Mouse (Mus musculus) embryonic facial prominence, embryonic 10.5 days (tissue): Measurements from ENCODE around the gene Edn1. TPM values are rescaled to one million over a fixed set of nuclear protein-coding genes. Genes with fewer than 3 reads are reported as not detected.

Experiments
- DNase-seq: peaks from one replicate; pipeline ENCODE4 v3.0.0-alpha.2; 2017; ENCODE audit warnings: low spot score
- H3K27ac ChIP-seq: fragments of 300-500 bp; sonication (generic); replicated peaks from 2 replicates; pipeline ENCODE4 v1.5.1; 2016; ENCODE audit warnings: mild to moderate bottlenecking
- H3K27me3 ChIP-seq: fragments of 300-500 bp; sonication (generic); replicated peaks from 2 replicates; pipeline ENCODE4 v1.6.1; 2016; ENCODE audit warnings: low read depth, mild to moderate bottlenecking; ENCODE audit not compliant: poor library complexity, severe bottlenecking
- H3K36me3 ChIP-seq: fragments of 300-500 bp; sonication (generic); replicated peaks from 2 replicates; pipeline ENCODE4 v1.6.1; 2016; ENCODE audit warnings: mild to moderate bottlenecking, moderate library complexity
- H3K4me1 ChIP-seq: fragments of 300-500 bp; sonication (generic); 2 replicates; pipeline ENCODE4 v1.6.1; 2016
- H3K4me3 ChIP-seq: fragments of 300-500 bp; sonication (generic); 2 replicates; pipeline ENCODE4 v1.5.1; 2016; ENCODE audit warnings: mild to moderate bottlenecking, moderate library complexity
- H3K9me3 ChIP-seq: fragments of 300-500 bp; sonication (generic); 2 replicates; pipeline ENCODE4 v1.6.1; 2016; ENCODE audit warnings: mild to moderate bottlenecking
- WGBS: fragments of 180-500 bp; shearing (Covaris S2); methylation state at CpG from one replicate; pipeline ENCODE4 v1.1.7; 2016; 5-methylcytosine and 5-hydroxymethylcytosine counted together
- polyA plus RNA-seq: library from polyadenylated mRNA; unstranded; fragments of >200 nt; fragmentation: Nextera tagmentation; extraction: Ambion mirVana; gene quantifications from 2 replicates; pipeline ENCODE4 v1.2.1, GENCODE M21; 2016

Gene Edn1
- polyA plus RNA-seq, 1 experiment from 2014 or later: 1.9 TPM

GRCm38 (mm10) chr13:42334981-42335380, 33.7 kb downstream of the Edn1 start:
- no peaks in the 10 kb centered on the region for H3K4me1 ChIP-seq
- WGBS: 84% methylated on average over 3 of the region's 3 CpGs
- H3K4me3 ChIP-seq: no peak overlapping the region
- H3K36me3 ChIP-seq: no peaks in the 10 kb centered on the region
- DNase-seq: no peak
- no peaks in the 10 kb centered on the region for H3K9me3 ChIP-seq
- no peak overlapping the region for H3K27ac ChIP-seq
- no peaks in the 10 kb centered on the region for H3K27me3 ChIP-seq

- DNase-seq: no peak
- Histone ChIP-seq H3K27me3 (no peaks in the 10 kb centered on the region), H3K27ac (no peak overlapping the region), H3K4me1 (no peaks in the 10 kb centered on the region), H3K36me3 (no peaks in the 10 kb centered on the region), H3K9me3 (no peaks in the 10 kb centered on the region), H3K4me3 (no peak overlapping the region)
- whole genome bisulfite sequencing: 59% methylated on average over 4 of the region's 4 CpGs
Measured at GRCm38 (mm10) chr13:42336414-42336813, 35.1 kb downstream of the Edn1 start.

DNA sequence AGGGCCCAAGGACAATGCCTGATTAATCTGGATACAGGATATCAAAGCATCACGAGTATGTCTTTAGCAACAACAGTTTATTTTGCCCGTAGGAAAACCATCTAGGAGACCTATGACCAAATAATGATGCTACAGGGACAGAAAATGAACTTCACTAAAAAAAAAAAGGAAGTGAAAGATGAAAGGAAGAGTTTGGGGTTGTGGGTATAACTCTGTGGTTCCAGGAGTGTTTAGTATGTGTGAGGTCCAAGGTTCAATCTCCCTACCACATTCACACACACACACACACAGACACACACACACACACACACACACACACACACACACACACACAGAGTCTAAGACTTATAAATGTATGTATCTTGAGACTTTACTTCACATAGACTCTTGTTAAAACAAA, 35.8 kb downstream of the Edn1 start:
- Histone ChIP-seq H3K4me1 (no peaks in the 10 kb centered on the region), H3K27me3 (no peaks in the 10 kb centered on the region), H3K9me3 (no peaks in the 10 kb centered on the region), H3K4me3 (no peak overlapping the region), H3K27ac (no peak overlapping the region), H3K36me3 (no peaks in the 10 kb centered on the region)
- WGBS: 85% methylated on average over 2 of the region's 2 CpGs
- no peak for DNase-seq

DNA sequence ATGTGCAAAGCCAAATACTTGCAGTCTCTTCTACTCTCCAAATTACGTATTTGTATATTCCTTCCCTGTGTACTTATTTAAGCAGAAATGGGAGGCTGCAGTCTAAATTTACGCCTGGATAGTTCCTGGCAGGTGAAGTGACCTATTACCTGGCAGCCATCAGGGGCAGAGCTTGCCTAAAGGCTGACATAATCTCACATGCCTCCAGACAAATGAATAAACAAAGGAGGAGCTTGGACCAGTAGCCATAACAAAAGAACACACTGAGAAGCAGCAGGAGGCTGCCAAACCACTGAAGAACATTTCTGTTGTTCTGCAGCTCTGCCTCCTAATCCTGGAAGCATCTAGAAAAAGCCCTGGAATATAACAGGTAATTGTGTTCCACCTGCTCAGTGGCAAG, 38.2 kb downstream of the Edn1 start:
- no peaks in the 10 kb centered on the region for H3K27me3 ChIP-seq
- WGBS: 76% methylated on average over 2 of the region's 2 CpGs
- no peak overlapping the region for H3K27ac ChIP-seq
- H3K36me3 ChIP-seq: no peaks in the 10 kb centered on the region
- no peak for DNase-seq
- no peaks in the 10 kb centered on the region for H3K4me1 ChIP-seq
- H3K4me3 ChIP-seq: no peak overlapping the region
- H3K9me3 ChIP-seq: no peaks in the 10 kb centered on the region

DNA sequence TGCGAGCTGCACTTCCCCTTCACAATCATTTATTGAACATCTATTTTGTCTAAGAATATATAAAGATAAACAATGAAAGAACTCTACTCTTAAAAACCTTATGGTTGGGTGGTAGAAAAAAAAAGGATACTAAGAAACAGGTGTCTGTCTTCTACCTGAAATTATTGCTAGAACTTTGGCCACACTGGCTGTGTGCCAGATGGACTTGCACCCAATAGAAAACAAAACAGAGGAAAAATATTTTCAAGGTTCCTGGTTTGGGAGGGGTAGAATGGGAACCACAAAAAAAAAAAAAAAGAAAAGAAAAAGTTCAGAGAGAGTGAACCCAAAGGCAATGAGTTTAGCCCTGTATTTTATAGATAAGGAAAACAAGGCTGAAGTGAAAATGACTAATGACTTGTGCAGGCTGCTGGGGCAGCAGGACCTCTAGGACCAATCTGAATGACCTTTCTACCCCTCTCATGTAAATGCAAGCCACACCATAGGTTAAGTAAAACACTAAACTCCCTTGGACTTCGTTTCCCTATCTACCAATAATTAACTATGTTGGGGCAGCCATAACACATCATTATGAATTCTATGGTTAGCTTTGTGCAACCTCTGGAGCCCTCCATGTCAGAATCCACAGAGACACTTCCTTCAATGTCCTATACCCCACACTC, 40.7 kb downstream of the Edn1 start:
- no peak overlapping the region for H3K4me3 ChIP-seq
- H3K27me3 ChIP-seq: no peaks in the 10 kb centered on the region
- H3K9me3 ChIP-seq: no peaks in the 10 kb centered on the region
- no peaks in the 10 kb centered on the region for H3K4me1 ChIP-seq
- 82% methylated on average over 2 of the region's 2 CpGs for WGBS
- H3K36me3 ChIP-seq: no peaks in the 10 kb centered on the region
- no peak for DNase-seq
- no peak overlapping the region for H3K27ac ChIP-seq

GRCm38 (mm10) chr13:42345439-42345838, 44.2 kb downstream of the Edn1 start:
- Histone ChIP-seq H3K36me3 (no peaks in the 10 kb centered on the region), H3K4me3 (no peak overlapping the region), H3K27ac (no peak overlapping the region), H3K27me3 (no peaks in the 10 kb centered on the region), H3K4me1 (no peaks in the 10 kb centered on the region), H3K9me3 (no peaks in the 10 kb centered on the region)
- no peak for DNase-seq
- WGBS: 85% methylated on average over 7 of the region's 7 CpGs

GRCm38 (mm10) chr13:42346414-42346813, 45.1 kb downstream of the Edn1 start:
- Histone ChIP-seq H3K27ac (no peak overlapping the region), H3K9me3 (no peaks in the 10 kb centered on the region), H3K27me3 (no peaks in the 10 kb centered on the region), H3K4me3 (no peak overlapping the region), H3K36me3 (no peaks in the 10 kb centered on the region), H3K4me1 (no peaks in the 10 kb centered on the region)
- 56% methylated on average over 7 of the region's 7 CpGs for WGBS
- no peak for DNase-seq

DNA sequence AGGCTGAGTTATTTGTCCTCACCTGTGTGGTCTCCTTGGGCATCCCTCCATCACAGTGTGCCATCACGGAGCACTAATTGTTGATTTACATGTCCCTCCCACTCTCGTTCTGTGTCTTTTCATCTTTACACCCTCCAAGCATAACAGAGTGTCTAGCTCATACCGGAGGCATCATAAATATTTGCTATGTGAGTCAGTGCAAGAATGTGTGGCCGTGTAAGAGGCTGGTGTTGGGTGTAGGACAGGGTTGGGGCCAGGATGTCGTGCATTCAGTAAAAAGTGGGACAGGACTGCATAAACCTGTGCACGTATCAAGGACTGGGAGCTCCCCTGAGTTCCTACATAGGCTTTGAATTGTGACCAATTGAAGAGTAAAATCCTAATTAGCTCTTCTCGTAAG, 50.4 kb downstream of the Edn1 start:
- H3K9me3 ChIP-seq: no peaks in the 10 kb centered on the region
- H3K27ac ChIP-seq: no peak overlapping the region
- no peaks in the 10 kb centered on the region for H3K4me1 ChIP-seq
- no peak for DNase-seq
- H3K4me3 ChIP-seq: no peak overlapping the region
- WGBS: 83% methylated on average over 7 of the region's 7 CpGs
- H3K27me3 ChIP-seq: no peaks in the 10 kb centered on the region
- H3K36me3 ChIP-seq: no peaks in the 10 kb centered on the region

Other genes with a start within 250 kb of the Edn1 start
- gene Hivep1, start 249.5 kb upstream of the Edn1 start, polyA plus RNA-seq: 9.4 and 10.3 TPM in 2 replicates